Mouse (Mus musculus): ENCODE measurements around the gene Elane. TPM values are rescaled to one million over a fixed set of nuclear protein-coding genes. Genes with fewer than 3 reads are reported as not detected.
A peak's percentile ranks its signal among the peaks of the same experiment; 100 is the strongest.

Elane gene
- total RNA-seq, 2 experiments from 2014 or later: not detected

GRCm38 (mm10) chr10:79916808-79917531 lies 30.9 kb downstream of the Elane start, which contains the start of gene Kiss1r:
Kiss1r (plus strand) TSS chr10:79916971.
- TF ChIP-seq CTCF (conservative IDR thresholded peaks at IDR 0.05): no peak
- peak; percentile 85 to 87 for DNase-seq (ENCODE audit: low spot score in 2 of 2)
- peak within 1 kb of the TSS; percentile 97 for H3K27ac ChIP-seq
- peak within 1 kb of the TSS; percentile 90 for H3K4me3 ChIP-seq

GRCm38 (mm10) chr10:79917532-79918100 lies 31.6 kb downstream of the Elane start:
- H3K4me3 ChIP-seq: peak overlapping the region; percentile 90
- no peak for TF ChIP-seq CTCF (conservative IDR thresholded peaks at IDR 0.05)
- DNase-seq (ENCODE audit: low spot score in 2 of 2): no peak
- peak overlapping the region; percentile 97 for H3K27ac ChIP-seq

GRCm38 (mm10) chr10:79918231-79919078 lies 32.4 kb downstream of the Elane start:
- TF ChIP-seq CTCF (conservative IDR thresholded peaks at IDR 0.05): no peak
- Histone ChIP-seq H3K27ac (no peak overlapping the region), H3K4me3 (peak overlapping the region; percentile 22; the same call in 1 of the 2 replicates)
- no peak for DNase-seq (ENCODE audit: low spot score in 2 of 2)

GRCm38 (mm10) chr10:79919251-79919849 lies 33.3 kb downstream of the Elane start:
- no peak overlapping the region for H3K4me3 ChIP-seq
- no peak overlapping the region for H3K27ac ChIP-seq
- DNase-seq (ENCODE audit: low spot score in 2 of 2): no peak
- no peak for TF ChIP-seq CTCF (conservative IDR thresholded peaks at IDR 0.05)

GRCm38 (mm10) chr10:79920056-79920890 lies 34.2 kb downstream of the Elane start:
- peak overlapping the region; percentile 42; the same call in 1 of the 2 replicates for H3K4me3 ChIP-seq
- TF ChIP-seq CTCF (conservative IDR thresholded peaks at IDR 0.05): no peak
- DNase-seq (ENCODE audit: low spot score in 2 of 2): no peak
- H3K27ac ChIP-seq: no peak overlapping the region

- no peak for DNase-seq (ENCODE audit: low spot score in 2 of 2)
- H3K27ac ChIP-seq: no peak within 1 kb of the TSS
- no peak for TF ChIP-seq CTCF (conservative IDR thresholded peaks at IDR 0.05)
- H3K4me3 ChIP-seq: peak within 1 kb of the TSS; percentile 42
These were observed 35.0 kb downstream of the Elane start, which contains the start of gene R3hdm4 for GRCm38 (mm10) chr10:79920958-79921535. R3hdm4 (minus strand) TSS chr10:79921208.

GRCm38 (mm10) chr10:79921572-79921971 lies 35.5 kb downstream of the Elane start:
- no peak for TF ChIP-seq CTCF (conservative IDR thresholded peaks at IDR 0.05)
- DNase-seq (ENCODE audit: low spot score in 2 of 2): no peak

GRCm38 (mm10) chr10:79924998-79925784 lies 39.1 kb downstream of the Elane start:
- peak overlapping the region; percentile 96; the same call in 1 of the 2 replicates for H3K27ac ChIP-seq
- no peak overlapping the region for H3K4me3 ChIP-seq
- TF ChIP-seq CTCF (conservative IDR thresholded peaks at IDR 0.05): peak; percentile 100
- peak; percentile 92 to 98 for DNase-seq (ENCODE audit: low spot score in 2 of 2)

More at GRCm38 (mm10) chr10:79921572-79921971, 35.5 kb downstream of the Elane start:
- Histone ChIP-seq H3K27ac (no peak overlapping the region), H3K4me3 (peak overlapping the region; percentile 32)

GRCm38 (mm10) chr10:79925785-79926490 lies 39.9 kb downstream of the Elane start:
- no peak for TF ChIP-seq CTCF (conservative IDR thresholded peaks at IDR 0.05)
- H3K4me3 ChIP-seq: peak overlapping the region; percentile 90
- no peak for DNase-seq (ENCODE audit: low spot score in 2 of 2)
- peak overlapping the region; percentile 96 for H3K27ac ChIP-seq
